Mouse (Mus musculus): ENCODE results near the gene Tex261.
A peak's percentile ranks its signal among the peaks of the same experiment; 100 is the strongest.

Gene Tex261

GRCm38 (mm10) chr6:83762344-83762743 lies 13.3 kb downstream of the Tex261 start, which contains the start of gene Ankrd53:
Ankrd53 (plus strand) TSS chr6:83762644.
- no peak for DNase-seq (ENCODE audit: low read depth, low spot score)

- DNase-seq (ENCODE audit: low read depth, low spot score): no peak
Measured at GRCm38 (mm10) chr6:83756051-83756450, 19.6 kb downstream of the Tex261 start.

- peak; percentile 41 for DNase-seq (ENCODE audit: low read depth, low spot score)
Measured at GRCm38 (mm10) chr6:83750171-83750684, 25.4 kb downstream of the Tex261 start.

GRCm38 (mm10) chr6:83749286-83749685 lies 26.3 kb downstream of the Tex261 start:
- no peak for DNase-seq (ENCODE audit: low read depth, low spot score)

GRCm38 (mm10) chr6:83745466-83745865 lies 30.1 kb downstream of the Tex261 start:
- DNase-seq (ENCODE audit: low read depth, low spot score): no peak

GRCm38 (mm10) chr6:83744557-83744956 lies 31.1 kb downstream of the Tex261 start:
- DNase-seq (ENCODE audit: low read depth, low spot score): no peak

GRCm38 (mm10) chr6:83744126-83744525 lies 31.5 kb downstream of the Tex261 start:
- DNase-seq (ENCODE audit: low read depth, low spot score): no peak

- DNase-seq (ENCODE audit: low read depth, low spot score): no peak
Measured at GRCm38 (mm10) chr6:83743212-83743611, 32.4 kb downstream of the Tex261 start.

- DNase-seq (ENCODE audit: low read depth, low spot score): no peak
Measured at GRCm38 (mm10) chr6:83742761-83743160, 32.9 kb downstream of the Tex261 start, which contains the start of gene Atp6v1b1. Atp6v1b1 (plus strand) TSS chr6:83742990.

- no peak for DNase-seq (ENCODE audit: low read depth, low spot score)
Measured at GRCm38 (mm10) chr6:83738596-83738995, 37.0 kb downstream of the Tex261 start.

- no peak for DNase-seq (ENCODE audit: low read depth, low spot score)
Measured at GRCm38 (mm10) chr6:83737311-83737710, 38.3 kb downstream of the Tex261 start.

- DNase-seq (ENCODE audit: low read depth, low spot score): peak; percentile 47
Measured at GRCm38 (mm10) chr6:83731128-83731527, 44.5 kb downstream of the Tex261 start.

GRCm38 (mm10) chr6:83729350-83729970 lies 46.2 kb downstream of the Tex261 start:
- no peak for DNase-seq (ENCODE audit: low read depth, low spot score)

- peak; percentile 29 for DNase-seq (ENCODE audit: low read depth, low spot score)
Measured at GRCm38 (mm10) chr6:83728488-83728887, 47.1 kb downstream of the Tex261 start.

- DNase-seq (ENCODE audit: low read depth, low spot score): peak; percentile 14
Measured at GRCm38 (mm10) chr6:83727178-83727577, 48.4 kb downstream of the Tex261 start.

GRCm38 (mm10) chr6:83722526-83722925 lies 53.1 kb downstream of the Tex261 start:
- DNase-seq (ENCODE audit: low read depth, low spot score): no peak
